In genomic region chr4:45785959-45786358, GRCm38 (mm10) we compare ENCODE assay signal across 22 mouse cellular contexts. TPM values are rescaled to one million over a fixed set of nuclear protein-coding genes. Genes with fewer than 3 reads are reported as not detected.
DNase-seq lines count a peak whose midpoint lies in the region; ATAC-seq and TF ChIP-seq lines count a peak whose summit lies in the region.
"Had no signal": no experiment of that assay in that cellular context is flagged by ENCODE, and none has a peak within 500 bp of the region (broad histone marks: within the 10 kb centered on the region; RNA-seq: fewer than 3 reads in every experiment).

No protein-coding gene starts in this region.

- H3K27me3 ChIP-seq in hindbrain, postnatal 0 days (ENCODE audit: insufficient read depth, low read length), result no peaks in the 10 kb centered on the region
- H3K27me3 ChIP-seq in hindbrain, embryonic 16.5 days (replicated peaks; ENCODE audit: control insufficient read depth, insufficient read depth, low read length), result no peaks in the 10 kb centered on the region
- H3K27me3 ChIP-seq in forebrain, embryonic 16.5 days (replicated peaks; ENCODE audit: control insufficient read depth, insufficient read depth, low read length), result no peaks in the 10 kb centered on the region
- H3K27me3 ChIP-seq in limb, embryonic 10.5 days (ENCODE audit: low read depth, poor library complexity, severe bottlenecking), result peaks cover 46% of the 10 kb centered on the region
- H3K27me3 ChIP-seq: embryonic facial prominence, embryonic 13.5 days had no signal

- TF ChIP-seq POLR2A in brain, embryonic 14.5 days (IDR thresholded peaks at IDR 0.05; ENCODE audit: borderline replicate concordance, extremely low read depth, insufficient read depth, insufficient read length, poor library complexity, severe bottlenecking), result no peak

- H3K4me3 ChIP-seq in hindbrain, postnatal 0 days (ENCODE audit: low read length), result no peak overlapping the region
- no peak overlapping the region for H3K4me3 ChIP-seq in hindbrain, embryonic 16.5 days (ENCODE audit: low read length)
- no peak overlapping the region for H3K4me3 ChIP-seq in forebrain, embryonic 16.5 days (replicated peaks; ENCODE audit: low read length)
- H3K4me3 ChIP-seq in limb, embryonic 10.5 days, result no peak overlapping the region
- H3K4me3 ChIP-seq: embryonic facial prominence, embryonic 13.5 days; heart, embryonic 10.5 days had no signal

- 7% methylated on average over 2 of the region's 2 CpGs for WGBS in hindbrain, postnatal 0 days
- 16% methylated on average over 2 of the region's 2 CpGs for WGBS in hindbrain, embryonic 16.5 days
- 2% methylated on average over 2 of the region's 2 CpGs for WGBS in forebrain, embryonic 16.5 days
- 21% methylated on average over 2 of the region's 2 CpGs for WGBS in limb, embryonic 10.5 days

- no peak overlapping the region for H3K4me2 ChIP-seq in hindbrain, postnatal 0 days (ENCODE audit: low read depth, low read length)
- no peak overlapping the region for H3K4me2 ChIP-seq in hindbrain, embryonic 16.5 days (ENCODE audit: low read length)
- no peak overlapping the region for H3K4me2 ChIP-seq in forebrain, embryonic 16.5 days (ENCODE audit: low read length)
- H3K4me2 ChIP-seq: embryonic facial prominence, embryonic 13.5 days; hindbrain, embryonic 14.5 days had no signal

- H3K9ac ChIP-seq in hindbrain, postnatal 0 days (replicated peaks; ENCODE audit: low read length), result no peak overlapping the region
- H3K9ac ChIP-seq in hindbrain, embryonic 16.5 days (ENCODE audit: low read depth, low read length), result no peak overlapping the region
- no peak overlapping the region for H3K9ac ChIP-seq in forebrain, embryonic 16.5 days (replicated peaks; ENCODE audit: low read depth, low read length)
- H3K9ac ChIP-seq: embryonic facial prominence, embryonic 13.5 days; hindbrain, embryonic 14.5 days had no signal

- DNase-seq in cerebellum, postnatal 14 days, result peak; percentile 73 to 76
- no peak for DNase-seq in cerebellum, adult 8-10 months
- peak; percentile 69 for DNase-seq in hindbrain, postnatal 0 days (ENCODE audit: low spot score)
- DNase-seq in brain, embryonic 14.5 days (ENCODE audit: low read depth), result peak; percentile 76
- DNase-seq in limb, embryonic 10.5 days (ENCODE audit: low spot score), result no peak
- DNase-seq: adrenal gland, postnatal 10 days; cerebellum, adult 18-20 months; cerebellum, postnatal 36 days; gastrocnemius, postnatal 10 days; heart, adult 18-20 months; heart, postnatal 10 days; heart, postnatal 4 days had no signal

- TF ChIP-seq CTCF in hindbrain, postnatal 0 days (IDR thresholded peaks at IDR 0.05; ENCODE audit: low read depth), result 0 out of 2 replicates have a peak, but pooled peaks have one; percentile 8
- no peak for TF ChIP-seq CTCF in brain, embryonic 14.5 days (IDR thresholded peaks at IDR 0.05; ENCODE audit: borderline replicate concordance, extremely low read depth, insufficient read depth, insufficient read length)

- no peaks in the 10 kb centered on the region for H3K9me3 ChIP-seq in hindbrain, postnatal 0 days (ENCODE audit: low read length)
- H3K9me3 ChIP-seq in hindbrain, embryonic 16.5 days (ENCODE audit: control insufficient read depth, low read length), result no peaks in the 10 kb centered on the region
- H3K9me3 ChIP-seq in forebrain, embryonic 16.5 days (ENCODE audit: control insufficient read depth, low read length), result no peaks in the 10 kb centered on the region
- H3K9me3 ChIP-seq in limb, embryonic 10.5 days (replicated peaks), result no peaks in the 10 kb centered on the region
- H3K9me3 ChIP-seq: embryonic facial prominence, embryonic 13.5 days; heart, embryonic 10.5 days had no signal

- H3K4me1 ChIP-seq in hindbrain, postnatal 0 days (ENCODE audit: insufficient read depth, low read length), result no peaks in the 10 kb centered on the region
- H3K4me1 ChIP-seq in hindbrain, embryonic 16.5 days (ENCODE audit: control insufficient read depth, insufficient read depth, low read depth, low read length), result peaks cover 2% of the 10 kb centered on the region
- H3K4me1 ChIP-seq in forebrain, embryonic 16.5 days (replicated peaks; ENCODE audit: control insufficient read depth, insufficient read depth, low read length), result peaks cover 17% of the 10 kb centered on the region
- H3K4me1 ChIP-seq in limb, embryonic 10.5 days, result peaks cover 10% of the 10 kb centered on the region; the same call in 1 of the 2 replicates
- H3K4me1 ChIP-seq: embryonic facial prominence, embryonic 13.5 days had no signal

- ATAC-seq in hindbrain, postnatal 0 days, result 0 out of 2 replicates have a peak, but pooled peaks have one; percentile 21
- no peak for ATAC-seq in hindbrain, embryonic 16.5 days
- peak; percentile 51; the same call in 1 of the 2 replicates for ATAC-seq in forebrain, embryonic 16.5 days
- ATAC-seq: inflammation-experienced regulatory T-cells, adult 6 months; intestine, postnatal 0 days had no signal

- H3K36me3 ChIP-seq in hindbrain, postnatal 0 days (ENCODE audit: insufficient read depth, low read length), result no peaks in the 10 kb centered on the region
- no peaks in the 10 kb centered on the region for H3K36me3 ChIP-seq in hindbrain, embryonic 16.5 days (ENCODE audit: control insufficient read depth, insufficient read depth, low read length)
- H3K36me3 ChIP-seq in forebrain, embryonic 16.5 days (ENCODE audit: control insufficient read depth, insufficient read depth), result no peaks in the 10 kb centered on the region
- no peaks in the 10 kb centered on the region for H3K36me3 ChIP-seq in limb, embryonic 10.5 days
- H3K36me3 ChIP-seq: embryonic facial prominence, embryonic 13.5 days; heart, embryonic 10.5 days had no signal

- H3K27ac ChIP-seq in hindbrain, postnatal 0 days, result no peak overlapping the region
- no peak overlapping the region for H3K27ac ChIP-seq in hindbrain, embryonic 16.5 days (ENCODE audit: low read depth, low read length)
- 0 out of 2 replicates have a peak overlapping the region, but pooled peaks have one; percentile 13 for H3K27ac ChIP-seq in forebrain, embryonic 16.5 days (ENCODE audit: low read length)
- no peak overlapping the region for H3K27ac ChIP-seq in limb, embryonic 10.5 days
- H3K27ac ChIP-seq: embryonic facial prominence, embryonic 13.5 days; heart, embryonic 10.5 days; hindbrain, embryonic 14.5 days had no signal

RNA-seq across cellular contexts. Expression of gene Aldh1b1, which starts 12.9 kb away (rescaled TPM):
- total RNA-seq in hindbrain, postnatal 0 days (2014; rRNA removed), result 23.0 and 24.4 TPM in 2 replicates
- polyA plus RNA-seq in hindbrain, postnatal 0 days (2015; fragmentation: Nextera tagmentation; extraction: Ambion mirVana), result 18.8 TPM in 2 replicates
- 20.8 and 22.5 TPM in 2 replicates for polyA plus RNA-seq in hindbrain, embryonic 16.5 days (2015; fragmentation: Nextera tagmentation; extraction: Ambion mirVana)
- polyA plus RNA-seq in brain, embryonic 14.5 days (2012; rRNA removed), result 9.8 and 11.4 TPM in 2 replicates
- 30.9 and 31.8 TPM in 2 replicates for polyA plus RNA-seq in forebrain, embryonic 16.5 days (2015; fragmentation: Nextera tagmentation; extraction: Ambion mirVana)
- 2.5 and 2.9 TPM in 2 replicates for polyA plus RNA-seq in limb, embryonic 10.5 days (2016; fragmentation: Nextera tagmentation; extraction: Ambion mirVana)
- polyA plus RNA-seq: C2C12 had no signal

RNA-seq across cellular contexts. Expression of gene Igfbpl1, which starts 40.8 kb away (rescaled TPM):
- 86.1 and 103 TPM in 2 replicates for total RNA-seq in hindbrain, postnatal 0 days (2014; rRNA removed)
- polyA plus RNA-seq in hindbrain, postnatal 0 days (2015; fragmentation: Nextera tagmentation; extraction: Ambion mirVana), result 20.3 and 22.2 TPM in 2 replicates
- 20.2 and 27.3 TPM in 2 replicates for polyA plus RNA-seq in hindbrain, embryonic 16.5 days (2015; fragmentation: Nextera tagmentation; extraction: Ambion mirVana)
- polyA plus RNA-seq in brain, embryonic 14.5 days (2012; rRNA removed), result 266 and 421 TPM in 2 replicates
- 94.2 and 109 TPM in 2 replicates for polyA plus RNA-seq in forebrain, embryonic 16.5 days (2015; fragmentation: Nextera tagmentation; extraction: Ambion mirVana)
- polyA plus RNA-seq in limb, embryonic 10.5 days (2016; fragmentation: Nextera tagmentation; extraction: Ambion mirVana), result 0.28 and 0.48 TPM in 2 replicates
- total RNA-seq: gastrocnemius, postnatal 4 days; MEL had no signal
- polyA plus RNA-seq: C2C12; inflammation-experienced regulatory T-cells, adult 6 months had no signal

Comparison
In these comparisons a context has a peak if more than half of its experiments do, and no peak if none do; other contexts are left out.
1. DNase-seq: peak in cerebellum, postnatal 14 days (2 of 2), hindbrain, postnatal 0 days (single experiment) and brain, embryonic 14.5 days (single experiment); none in cerebellum, adult 8-10 months (single experiment) and limb, embryonic 10.5 days (single experiment).
2. RNA of gene Igfbpl1, which starts 40.8 kb away (polyA plus RNA-seq): 266 to 421 TPM in brain, embryonic 14.5 days, 94.2 to 109 TPM in forebrain, embryonic 16.5 days, 20.3 to 22.2 TPM in hindbrain, postnatal 0 days and 20.2 to 27.3 TPM in hindbrain, embryonic 16.5 days; 0.28 to 0.48 TPM in limb, embryonic 10.5 days; every median in the first group is over 10 times any median in the second.